Mouse (Mus musculus) stomach, embryonic 16.5 days (tissue): ENCODE data around the gene Lmna. TPM values are rescaled to one million over a fixed set of nuclear protein-coding genes. Genes with fewer than 3 reads are reported as not detected.
A peak's percentile ranks its signal among the peaks of the same experiment; 100 is the strongest.

Experiments used
- ATAC-seq: fragments of 200-750 bp; cut with Nextera tagmentation; 2 replicates; pipeline ENCODE4 v1.8.0; 2017; ENCODE audit warnings: moderate number of reproducible peaks, moderate TSS enrichment; ENCODE audit not compliant: insufficient read depth, low FRiP score
- H3K27ac ChIP-seq: fragments of 300-500 bp; sonication (generic); 2 replicates; pipeline ENCODE4 v1.5.1; 2014; ENCODE audit warnings: low read length
- H3K27me3 ChIP-seq: fragments of 300-500 bp; sonication (generic); 2 replicates; pipeline ENCODE4 v1.6.1; 2014; ENCODE audit warnings: low read length, control low read depth, mixed read lengths; ENCODE audit not compliant: control insufficient read depth, insufficient read depth
- H3K36me3 ChIP-seq: fragments of 300-500 bp; sonication (generic); 2 replicates; pipeline ENCODE4 v1.6.1; 2014; ENCODE audit warnings: low read length; ENCODE audit not compliant: control insufficient read depth, insufficient read depth
- H3K4me1 ChIP-seq: fragments of 300-500 bp; sonication (generic); 2 replicates; pipeline ENCODE4 v1.6.1; 2014; ENCODE audit warnings: low read length, control low read depth, mixed read lengths; ENCODE audit not compliant: control insufficient read depth, insufficient read depth
- H3K4me2 ChIP-seq: fragments of 300-500 bp; sonication (generic); 2 replicates; pipeline ENCODE4 v1.6.1; 2014; ENCODE audit warnings: low read depth, low read length, mixed read lengths
- H3K4me3 ChIP-seq: fragments of 300-500 bp; sonication (generic); replicated peaks from 2 replicates; pipeline ENCODE4 v1.5.1; 2014; ENCODE audit warnings: mild to moderate bottlenecking, low read length
- H3K9ac ChIP-seq: fragments of 300-500 bp; sonication (generic); 2 replicates; pipeline ENCODE4 v1.6.1; 2014; ENCODE audit warnings: low read length
- H3K9me3 ChIP-seq: fragments of 300-500 bp; sonication (generic); replicated peaks from 2 replicates; pipeline ENCODE4 v1.6.1; 2016; ENCODE audit warnings: low read length, control low read depth; ENCODE audit not compliant: control insufficient read depth
- WGBS: fragments of 180-500 bp; shearing (Covaris S2); extraction: QIAGEN DNeasy Blood & Tissue Kit; methylation state at CpG from one replicate; pipeline ENCODE4 v1.1.7; 2014; 5-methylcytosine and 5-hydroxymethylcytosine counted together
- polyA plus RNA-seq: library from polyadenylated mRNA; unstranded; fragments of >200 nt; fragmentation: Nextera tagmentation; extraction: Ambion mirVana; gene quantifications from 2 replicates; pipeline ENCODE4 v1.2.1, GENCODE M21; 2015

Gene Lmna
- polyA plus RNA-seq, 1 experiment from 2014 or later = 266 TPM

DNA sequence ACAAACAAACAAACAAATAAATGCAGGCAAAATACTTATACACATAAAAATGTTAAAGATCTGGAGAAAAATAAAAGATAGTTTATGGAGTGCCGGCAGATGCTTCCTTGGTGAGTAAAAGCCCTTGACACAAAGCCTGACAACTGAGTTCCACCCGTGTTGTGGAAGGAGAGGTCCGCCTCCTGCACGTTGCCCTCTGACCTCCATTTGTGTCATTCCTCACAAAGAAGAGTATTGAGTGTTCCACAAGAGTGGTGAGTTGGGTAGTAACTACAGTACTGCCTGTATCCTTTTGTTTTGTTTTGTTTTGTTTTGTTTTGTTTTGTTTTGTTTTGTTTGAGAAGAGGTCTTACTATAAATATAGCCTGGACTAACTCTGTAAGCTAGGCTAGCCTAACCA lies 10.2 kb downstream of the Lmna start:
- H3K27me3 ChIP-seq = no peaks in the 10 kb centered on the region
- H3K27ac ChIP-seq = no peak overlapping the region
- H3K4me2 ChIP-seq = no peak overlapping the region
- no peaks in the 10 kb centered on the region for H3K36me3 ChIP-seq
- no peak for ATAC-seq
- no peak overlapping the region for H3K9ac ChIP-seq
- H3K4me3 ChIP-seq = no peak overlapping the region
- 72% methylated on average over 4 of the region's 4 CpGs for whole genome bisulfite sequencing
- peaks cover 55% of the 10 kb centered on the region for H3K4me1 ChIP-seq
- no peaks in the 10 kb centered on the region for H3K9me3 ChIP-seq

- H3K9ac ChIP-seq = peak overlapping the region; percentile 80
Measured at GRCm38 (mm10) chr3:88495741-88496415, 13.9 kb downstream of the Lmna start.

GRCm38 (mm10) chr3:88494836-88495628 lies 14.7 kb downstream of the Lmna start:
- WGBS = 42% methylated on average over 9 of the region's 9 CpGs
- Histone ChIP-seq H3K9me3 (no peaks in the 10 kb centered on the region), H3K4me2 (peak overlapping the region; percentile 7; the same call in 1 of the 2 replicates), H3K9ac (peak overlapping the region; percentile 80), H3K4me3 (0 out of 2 replicates have a peak overlapping the region, but pooled peaks have one; percentile 6), H3K36me3 (no peaks in the 10 kb centered on the region), H3K27ac (peak overlapping the region; percentile 99), H3K27me3 (no peaks in the 10 kb centered on the region), H3K4me1 (peaks cover 62% of the 10 kb centered on the region)
- peak; percentile 19; the same call in 1 of the 2 replicates for ATAC-seq

More at GRCm38 (mm10) chr3:88495741-88496415, 13.9 kb downstream of the Lmna start:
- Histone ChIP-seq H3K4me2 (no peak overlapping the region), H3K9me3 (no peaks in the 10 kb centered on the region), H3K4me1 (peaks cover 62% of the 10 kb centered on the region), H3K36me3 (no peaks in the 10 kb centered on the region), H3K4me3 (no peak overlapping the region), H3K27me3 (no peaks in the 10 kb centered on the region), H3K27ac (peak overlapping the region; percentile 99)
- 74% methylated on average over 10 of the region's 10 CpGs for WGBS
- no peak for ATAC-seq

DNA sequence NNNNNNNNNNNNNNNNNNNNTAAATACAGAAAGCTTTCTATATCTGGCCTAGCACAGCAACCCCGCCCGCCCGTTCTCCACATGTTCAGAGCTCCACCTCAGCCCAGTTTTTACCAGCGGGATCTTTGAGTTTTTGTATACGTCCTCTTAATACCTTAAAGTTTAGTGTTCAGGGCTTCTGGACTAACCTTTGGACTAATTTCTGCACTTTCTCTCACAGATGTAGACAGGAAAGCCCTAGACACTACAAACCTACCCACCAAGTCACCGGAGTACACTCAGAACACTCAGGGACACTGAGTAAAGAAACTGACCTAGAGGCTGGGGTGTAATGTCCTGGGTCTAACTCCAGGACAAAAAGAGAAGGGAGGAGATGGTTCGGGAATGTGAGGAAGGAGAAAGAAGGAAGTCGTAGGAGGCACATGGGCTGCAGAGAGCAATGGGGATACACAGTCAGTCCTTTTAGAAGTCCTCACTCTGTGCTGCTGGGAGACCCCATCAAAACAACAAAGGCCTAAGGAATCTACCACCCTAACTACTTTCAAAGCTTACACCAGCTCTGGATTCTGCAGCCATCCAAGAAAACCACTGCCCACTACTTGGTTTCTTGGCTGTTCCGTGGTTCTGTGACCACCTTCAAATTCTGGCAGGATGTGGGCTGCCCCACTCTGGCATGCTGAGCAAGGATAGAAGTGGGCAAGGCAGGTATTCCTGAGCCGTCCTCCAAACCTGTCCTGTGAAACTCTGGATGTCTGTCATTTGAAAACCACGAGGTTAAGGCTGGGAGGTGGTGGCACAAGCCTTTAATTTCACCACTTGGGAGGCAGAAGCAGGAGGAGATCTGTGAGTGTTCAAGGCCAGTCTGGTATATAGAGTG lies 15.8 kb downstream of the Lmna start:
- peaks cover 70% of the 10 kb centered on the region for H3K4me1 ChIP-seq
- H3K36me3 ChIP-seq = no peaks in the 10 kb centered on the region
- peak overlapping the region; percentile 51 for H3K4me3 ChIP-seq

GRCm38 (mm10) chr3:88487396-88487795 lies 22.4 kb downstream of the Lmna start:
- H3K36me3 ChIP-seq = peaks cover 24% of the 10 kb centered on the region
- no peak overlapping the region for H3K4me2 ChIP-seq
- no peaks in the 10 kb centered on the region for H3K27me3 ChIP-seq
- peaks cover 36% of the 10 kb centered on the region for H3K4me1 ChIP-seq
- H3K27ac ChIP-seq = no peak overlapping the region
- H3K9ac ChIP-seq = no peak overlapping the region
- ATAC-seq = no peak
- H3K4me3 ChIP-seq = no peak overlapping the region
- H3K9me3 ChIP-seq = no peaks in the 10 kb centered on the region
- WGBS = 76% methylated on average over 1 of the region's 1 CpGs

More for the DNA sequence above, 15.8 kb downstream of the Lmna start:
- no peaks in the 10 kb centered on the region for H3K27me3 ChIP-seq
- H3K27ac ChIP-seq = peak overlapping the region; percentile 99
- 57% methylated on average over 11 of the region's 11 CpGs for WGBS
- H3K4me2 ChIP-seq = peak overlapping the region; percentile 88
- H3K9me3 ChIP-seq = no peaks in the 10 kb centered on the region
- no peak for ATAC-seq
- peak overlapping the region; percentile 80 for H3K9ac ChIP-seq

GRCm38 (mm10) chr3:88486887-88487286 lies 22.9 kb downstream of the Lmna start:
- Histone ChIP-seq H3K27me3 (no peaks in the 10 kb centered on the region), H3K27ac (no peak overlapping the region), H3K4me1 (peaks cover 34% of the 10 kb centered on the region), H3K36me3 (peaks cover 29% of the 10 kb centered on the region), H3K9ac (no peak overlapping the region), H3K4me2 (no peak overlapping the region), H3K9me3 (no peaks in the 10 kb centered on the region), H3K4me3 (no peak overlapping the region)
- no peak for ATAC-seq
- 76% methylated on average over 4 of the region's 4 CpGs for WGBS

- no peak for ATAC-seq
- no peaks in the 10 kb centered on the region for H3K27me3 ChIP-seq
Measured at GRCm38 (mm10) chr3:88486043-88486442, 23.7 kb downstream of the Lmna start.

DNA sequence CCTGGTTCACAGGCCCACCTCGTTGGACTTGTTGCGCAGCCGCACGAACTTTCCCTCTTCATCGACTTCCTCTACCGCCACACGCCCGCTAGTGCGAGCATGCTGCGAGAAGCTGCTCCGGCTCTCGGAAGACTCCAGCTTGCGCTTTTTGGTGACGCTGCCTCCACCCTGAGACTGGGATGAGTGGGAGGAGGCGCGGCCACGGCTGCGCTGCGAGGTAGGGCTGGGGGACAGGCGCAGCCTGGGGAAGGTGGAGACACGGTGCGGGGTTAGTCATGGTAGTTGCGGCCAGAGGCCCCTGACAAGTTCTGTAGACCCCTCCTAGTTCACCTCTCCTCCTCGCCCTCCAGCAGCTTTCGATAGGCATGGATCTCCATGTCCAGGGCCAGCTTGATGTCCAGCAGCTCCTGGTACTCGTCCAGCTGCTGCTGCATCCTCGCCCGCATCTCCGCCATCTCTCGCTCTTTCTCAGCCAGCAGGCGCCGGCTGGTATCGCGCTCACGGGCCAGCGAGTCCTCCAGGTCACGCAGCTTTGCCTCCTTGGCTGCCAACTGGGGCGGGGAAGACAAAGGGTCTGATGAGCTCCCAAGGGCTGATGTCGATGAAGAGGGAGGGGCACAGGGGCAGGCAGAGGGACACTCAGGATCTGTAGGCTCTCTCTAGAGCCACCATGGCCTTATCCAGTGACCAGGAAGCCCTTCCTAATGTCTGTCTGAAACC lies 25.0 kb downstream of the Lmna start:
- Histone ChIP-seq H3K4me1 (peaks cover 18% of the 10 kb centered on the region), H3K27me3 (no peaks in the 10 kb centered on the region), H3K4me2 (no peak overlapping the region), H3K9ac (0 out of 2 replicates have a peak overlapping the region, but pooled peaks have one; percentile 8), H3K27ac (no peak overlapping the region), H3K4me3 (no peak overlapping the region), H3K36me3 (peaks cover 29% of the 10 kb centered on the region), H3K9me3 (no peaks in the 10 kb centered on the region)
- WGBS = 36% methylated on average over 39 of the region's 39 CpGs
- ATAC-seq = no peak

More at GRCm38 (mm10) chr3:88486043-88486442, 23.7 kb downstream of the Lmna start:
- no peak overlapping the region for H3K27ac ChIP-seq
- H3K4me2 ChIP-seq = no peak overlapping the region
- 65% methylated on average over 5 of the region's 5 CpGs for WGBS
- H3K4me1 ChIP-seq = peaks cover 31% of the 10 kb centered on the region
- no peaks in the 10 kb centered on the region for H3K9me3 ChIP-seq
- H3K36me3 ChIP-seq = peaks cover 29% of the 10 kb centered on the region
- no peak overlapping the region for H3K4me3 ChIP-seq
- H3K9ac ChIP-seq = no peak overlapping the region
